Mouse (Mus musculus): ENCODE data around the gene Emb. TPM values are rescaled to one million over a fixed set of nuclear protein-coding genes. Genes with fewer than 3 reads are reported as not detected.
"Not testable (repeated sequence)": the region's sequence is repeated elsewhere in the genome, so short reads cannot be mapped to it uniquely, and the experiment has no call there.

Emb gene
- polyA plus RNA-seq (2012; rRNA removed) (11.5 and 11.9 TPM in 2 replicates), polyA plus RNA-seq (2014; fragmentation: Nextera tagmentation; extraction: Ambion mirVana) (18.4 and 18.9 TPM in 2 replicates)

DNA sequence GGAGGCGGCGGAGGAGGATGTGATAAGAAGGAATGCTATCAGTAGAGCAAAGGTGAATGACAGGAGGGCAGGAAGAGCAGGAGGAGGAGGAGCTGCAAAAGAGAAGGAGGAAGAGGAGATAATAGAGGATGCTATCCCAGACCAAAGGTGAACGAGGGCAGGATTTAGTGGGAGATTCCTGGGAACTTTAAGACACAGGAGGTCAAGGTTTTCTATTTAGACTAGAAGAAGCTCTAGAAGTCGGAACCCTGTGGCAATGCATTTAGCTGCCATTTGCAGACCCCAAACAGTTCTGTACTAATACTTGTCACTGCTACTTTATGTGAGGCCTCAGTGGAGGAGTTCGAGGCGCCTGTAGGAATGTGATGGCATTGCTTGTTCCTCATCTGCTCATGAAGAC, at the start of gene Emb:
TSS of gene Emb (plus strand) at position 301 of the 400 bp plus-strand sequence.
- H3K9me3 ChIP-seq (ENCODE audit: control insufficient read depth, low read length): no peaks in the 10 kb centered on the region
- no peaks in the 10 kb centered on the region for H3K4me1 ChIP-seq (ENCODE audit: control insufficient read depth, insufficient read depth, low read length)
- no peaks in the 10 kb centered on the region for H3K27me3 ChIP-seq (ENCODE audit: control insufficient read depth, insufficient read depth, low read length)
- H3K4me2 ChIP-seq (replicated peaks; ENCODE audit: low read depth, low read length, severe bottlenecking): no peak within 1 kb of the TSS
- no peaks in the 10 kb centered on the region for H3K36me3 ChIP-seq (ENCODE audit: control insufficient read depth, insufficient read depth, low read length)
- no peak for TF ChIP-seq POLR2A (IDR thresholded peaks at IDR 0.05; ENCODE audit: borderline replicate concordance, extremely low read depth, insufficient read depth, insufficient read length)
- no peak within 1 kb of the TSS for H3K27ac ChIP-seq (replicated peaks; ENCODE audit: low read depth, low read length)
- no peak for ATAC-seq (ENCODE audit: low FRiP score, low read depth)
- 70% methylated on average over 6 of the region's 6 CpGs for WGBS
- no peak within 1 kb of the TSS for H3K9ac ChIP-seq (ENCODE audit: low read depth, low read length, severe bottlenecking)
- DNase-seq (ENCODE audit: low spot score): no peak
- H3K4me3 ChIP-seq (replicated peaks; ENCODE audit: low read length): no peak within 1 kb of the TSS

DNA sequence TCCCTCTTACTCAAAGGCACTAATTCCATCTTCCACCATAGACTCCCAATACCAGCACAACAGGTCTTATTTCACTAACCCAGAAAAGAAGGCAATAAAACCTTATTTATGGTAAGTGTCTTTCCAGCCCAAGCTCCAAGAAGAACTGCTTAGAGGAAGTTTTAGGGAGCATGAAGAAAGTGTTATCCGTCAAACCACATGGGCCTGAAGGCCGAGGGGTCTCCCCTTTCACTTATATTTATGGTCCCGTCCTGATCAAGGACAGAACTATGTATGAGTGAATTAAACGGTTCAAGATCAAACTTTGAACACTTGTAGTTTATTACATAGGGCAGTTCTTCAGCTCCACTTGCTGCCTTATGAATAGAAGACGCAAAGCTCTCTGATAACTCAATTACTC, 44.4 kb upstream of the Emb start:
- no peak overlapping the region for H3K4me3 ChIP-seq (replicated peaks; ENCODE audit: low read length)
- no peak for ATAC-seq (ENCODE audit: low FRiP score, low read depth)
- 71% methylated on average over 5 of the region's 5 CpGs for WGBS
- no peak for TF ChIP-seq POLR2A (IDR thresholded peaks at IDR 0.05; ENCODE audit: borderline replicate concordance, extremely low read depth, insufficient read depth, insufficient read length)
- H3K4me2 ChIP-seq (replicated peaks; ENCODE audit: low read depth, low read length, severe bottlenecking): no peak overlapping the region
- H3K36me3 ChIP-seq (ENCODE audit: control insufficient read depth, insufficient read depth, low read length): no peaks in the 10 kb centered on the region
- no peaks in the 10 kb centered on the region for H3K9me3 ChIP-seq (ENCODE audit: control insufficient read depth, low read length)
- no peak overlapping the region for H3K9ac ChIP-seq (ENCODE audit: low read depth, low read length, severe bottlenecking)
- H3K27ac ChIP-seq (replicated peaks; ENCODE audit: low read depth, low read length): no peak overlapping the region
- DNase-seq (ENCODE audit: low spot score): no peak
- H3K27me3 ChIP-seq (ENCODE audit: control insufficient read depth, insufficient read depth, low read length): no peaks in the 10 kb centered on the region
- H3K4me1 ChIP-seq (ENCODE audit: control insufficient read depth, insufficient read depth, low read length): no peaks in the 10 kb centered on the region

DNA sequence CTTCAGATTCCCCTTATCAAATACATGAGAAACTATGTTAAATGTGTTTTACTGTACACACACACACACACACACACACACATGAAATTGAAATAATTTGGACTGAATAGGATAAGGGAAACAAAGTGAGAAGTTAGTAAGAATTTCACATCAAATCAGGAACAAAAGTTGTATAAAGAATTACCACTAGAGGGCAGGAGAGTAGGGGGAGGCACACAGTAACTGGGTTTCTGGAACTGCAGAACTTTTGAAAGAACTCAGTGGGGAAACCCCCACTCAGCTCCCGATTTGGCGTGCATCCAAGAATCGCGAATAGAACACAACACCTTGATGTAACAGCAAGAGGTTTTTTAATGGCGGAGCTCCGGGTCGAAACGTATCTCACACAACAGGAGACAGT, 43.3 kb upstream of the Emb start:
- Histone ChIP-seq H3K9ac (ENCODE audit: low read depth, low read length, severe bottlenecking) (no peak overlapping the region), H3K27me3 (ENCODE audit: control insufficient read depth, insufficient read depth, low read length) (no peaks in the 10 kb centered on the region), H3K4me1 (ENCODE audit: control insufficient read depth, insufficient read depth, low read length) (no peaks in the 10 kb centered on the region), H3K4me3 (replicated peaks; ENCODE audit: low read length) (no peak overlapping the region), H3K4me2 (replicated peaks; ENCODE audit: low read depth, low read length, severe bottlenecking) (no peak overlapping the region), H3K27ac (replicated peaks; ENCODE audit: low read depth, low read length) (no peak overlapping the region), H3K36me3 (ENCODE audit: control insufficient read depth, insufficient read depth, low read length) (no peaks in the 10 kb centered on the region), H3K9me3 (ENCODE audit: control insufficient read depth, low read length) (no peaks in the 10 kb centered on the region)
- no peak for DNase-seq (ENCODE audit: low spot score)
- no peak for TF ChIP-seq POLR2A (IDR thresholded peaks at IDR 0.05; ENCODE audit: borderline replicate concordance, extremely low read depth, insufficient read depth, insufficient read length)
- WGBS: 89% methylated on average over 8 of the region's 8 CpGs
- ATAC-seq (ENCODE audit: low FRiP score, low read depth): no peak

DNA sequence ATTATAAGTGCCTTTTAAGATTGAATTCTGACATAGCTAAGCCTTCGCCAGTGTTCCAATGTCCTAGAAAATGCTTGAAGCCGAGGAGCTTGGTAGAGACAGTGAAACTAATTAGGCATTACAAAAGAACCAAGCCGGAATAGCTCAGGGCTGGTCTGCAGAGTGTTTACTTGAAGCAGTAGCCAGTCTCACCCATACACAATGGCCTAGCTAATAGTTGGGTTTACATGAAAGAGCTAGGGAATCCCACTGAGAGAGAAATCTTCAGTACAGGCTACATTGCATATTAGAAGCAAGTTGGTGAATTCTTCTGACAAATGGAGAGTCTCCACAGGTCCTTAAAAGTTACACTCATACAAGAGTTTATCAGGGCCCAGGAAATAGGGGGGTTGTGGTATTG, 27.4 kb upstream of the Emb start:
- H3K4me2 ChIP-seq (replicated peaks; ENCODE audit: low read depth, low read length, severe bottlenecking); H3K36me3 ChIP-seq (ENCODE audit: control insufficient read depth, insufficient read depth, low read length); DNase-seq (ENCODE audit: low spot score); H3K9me3 ChIP-seq (ENCODE audit: control insufficient read depth, low read length); H3K27me3 ChIP-seq (ENCODE audit: control insufficient read depth, insufficient read depth, low read length); H3K9ac ChIP-seq (ENCODE audit: low read depth, low read length, severe bottlenecking); ATAC-seq (ENCODE audit: low FRiP score, low read depth); H3K4me1 ChIP-seq (ENCODE audit: control insufficient read depth, insufficient read depth, low read length); H3K4me3 ChIP-seq (replicated peaks; ENCODE audit: low read length); H3K27ac ChIP-seq (replicated peaks; ENCODE audit: low read depth, low read length): not testable (repeated sequence)
- 87% methylated on average over 3 of the region's 3 CpGs for WGBS

DNA sequence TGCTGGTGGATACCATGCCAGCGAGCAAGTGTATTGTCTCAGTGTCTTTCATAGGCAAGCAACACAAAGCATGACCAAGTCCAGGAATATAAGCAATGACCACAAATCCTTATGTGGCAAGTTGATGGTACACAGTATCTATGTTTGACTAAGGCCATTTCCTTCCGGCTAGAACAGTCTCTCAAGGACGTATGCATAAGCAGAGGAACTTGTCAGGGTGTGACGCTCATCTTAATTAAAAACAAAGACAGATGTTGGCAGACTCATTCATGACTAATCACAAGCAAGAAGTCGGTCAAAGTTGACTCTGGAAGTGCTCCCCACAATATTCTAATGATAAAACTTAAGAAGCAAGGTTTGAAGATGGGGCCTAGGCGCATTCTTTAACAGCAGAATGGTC, 25.0 kb upstream of the Emb start:
- 83% methylated on average over 6 of the region's 6 CpGs for WGBS
- ATAC-seq (ENCODE audit: low FRiP score, low read depth): no peak
- Histone ChIP-seq H3K4me3 (replicated peaks; ENCODE audit: low read length) (no peak overlapping the region), H3K4me1 (ENCODE audit: control insufficient read depth, insufficient read depth, low read length) (no peaks in the 10 kb centered on the region), H3K36me3 (ENCODE audit: control insufficient read depth, insufficient read depth, low read length) (no peaks in the 10 kb centered on the region), H3K27me3 (ENCODE audit: control insufficient read depth, insufficient read depth, low read length) (no peaks in the 10 kb centered on the region), H3K9me3 (ENCODE audit: control insufficient read depth, low read length) (no peaks in the 10 kb centered on the region), H3K9ac (ENCODE audit: low read depth, low read length, severe bottlenecking) (no peak overlapping the region), H3K27ac (replicated peaks; ENCODE audit: low read depth, low read length) (no peak overlapping the region), H3K4me2 (replicated peaks; ENCODE audit: low read depth, low read length, severe bottlenecking) (no peak overlapping the region)
- no peak for DNase-seq (ENCODE audit: low spot score)
- no peak for TF ChIP-seq POLR2A (IDR thresholded peaks at IDR 0.05; ENCODE audit: borderline replicate concordance, extremely low read depth, insufficient read depth, insufficient read length)

DNA sequence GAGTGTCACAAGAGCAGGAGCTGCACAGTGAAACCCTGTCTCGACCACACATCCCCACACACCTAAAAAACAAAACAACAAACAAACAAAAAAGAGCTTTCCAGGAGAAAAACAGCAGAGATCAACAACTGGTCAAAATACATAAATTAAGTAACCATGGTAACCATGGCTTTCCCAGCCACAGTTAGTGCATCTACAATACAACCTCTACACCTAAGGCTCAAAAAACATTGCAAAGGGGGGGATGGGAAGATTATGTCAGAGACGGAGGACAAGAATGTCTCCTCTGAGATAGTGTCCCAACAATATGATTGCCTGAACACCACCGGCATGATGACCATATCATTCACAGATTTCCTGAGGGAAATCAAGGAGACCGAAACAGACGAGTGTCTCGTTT, 23.0 kb upstream of the Emb start:
- no peak for TF ChIP-seq POLR2A (IDR thresholded peaks at IDR 0.05; ENCODE audit: borderline replicate concordance, extremely low read depth, insufficient read depth, insufficient read length)
- no peak for DNase-seq (ENCODE audit: low spot score)
- no peaks in the 10 kb centered on the region for H3K9me3 ChIP-seq (ENCODE audit: control insufficient read depth, low read length)
- H3K4me3 ChIP-seq (replicated peaks; ENCODE audit: low read length): no peak overlapping the region
- H3K36me3 ChIP-seq (ENCODE audit: control insufficient read depth, insufficient read depth, low read length): no peaks in the 10 kb centered on the region
- whole genome bisulfite sequencing: 83% methylated on average over 6 of the region's 6 CpGs
- no peak for ATAC-seq (ENCODE audit: low FRiP score, low read depth)
- H3K27ac ChIP-seq (replicated peaks; ENCODE audit: low read depth, low read length): no peak overlapping the region
- no peaks in the 10 kb centered on the region for H3K27me3 ChIP-seq (ENCODE audit: control insufficient read depth, insufficient read depth, low read length)
- no peaks in the 10 kb centered on the region for H3K4me1 ChIP-seq (ENCODE audit: control insufficient read depth, insufficient read depth, low read length)
- H3K9ac ChIP-seq (ENCODE audit: low read depth, low read length, severe bottlenecking): no peak overlapping the region
- no peak overlapping the region for H3K4me2 ChIP-seq (replicated peaks; ENCODE audit: low read depth, low read length, severe bottlenecking)
